Mouse (Mus musculus): ENCODE measurements around the gene Tecpr1. TPM values are rescaled to one million over a fixed set of nuclear protein-coding genes. Genes with fewer than 3 reads are reported as not detected.

Gene Tecpr1
- total and polyA plus RNA-seq, 3 experiments: 2.8 to 6.2 (median 6.0) TPM

DNA sequence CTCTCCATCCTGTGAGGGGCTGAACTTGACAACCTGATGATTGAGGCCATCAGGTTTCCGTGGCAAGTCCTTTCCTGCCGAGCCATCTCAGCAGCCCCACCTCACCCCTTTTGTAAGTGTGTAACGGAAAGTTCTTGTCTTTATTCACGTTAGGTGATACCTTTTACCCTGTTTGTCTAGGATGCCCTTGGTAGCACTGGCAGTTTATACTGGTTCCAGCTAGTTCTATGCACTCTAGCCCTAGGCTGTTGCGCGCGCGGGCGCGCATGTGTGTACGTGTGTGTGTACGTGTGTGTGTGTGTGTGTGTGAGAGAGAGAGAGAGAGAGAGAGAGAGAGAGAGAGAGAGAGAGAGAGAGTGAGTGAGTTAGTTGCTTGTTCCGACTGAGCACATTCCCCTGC is 40.1 kb upstream of the Tecpr1 start:
- Histone ChIP-seq H3K79me2 (replicated peaks; ENCODE audit: control insufficient read depth, extremely low read depth, insufficient read depth, poor library complexity, severe bottlenecking) (no peaks in the 10 kb centered on the region), H3K4me3 (replicated peaks in 1 of 3; ENCODE audit: low read depth in 2 of 3, low read length in 2 of 3, poor library complexity in 1 of 3) (no peak overlapping the region), H3K4me2 (ENCODE audit: insufficient read depth, low read depth, poor library complexity, severe bottlenecking) (no peak overlapping the region), H3K36me3 (replicated peaks in 1 of 2; ENCODE audit: control insufficient read depth in 1 of 2, insufficient read depth in 1 of 2, low read length in 1 of 2) (peaks cover 8 to 88% of the 10 kb centered on the region in 2 experiments), H3K27ac (ENCODE audit: insufficient read depth, low read depth) (no peak overlapping the region), H3K9me3 (replicated peaks; ENCODE audit: low read length) (no peaks in the 10 kb centered on the region), H3K4me1 (ENCODE audit: control insufficient read depth in 1 of 2, insufficient read depth in 2 of 2) (peaks cover 3 to 34% of the 10 kb centered on the region in 2 experiments; a peak in 3 of 4 replicates), H3K9ac (ENCODE audit: insufficient read depth, low read depth) (no peak overlapping the region), H3K27me3 (replicated peaks) (no peaks in the 10 kb centered on the region)
- in situ Hi-C loops (cut with MboI; ENCODE audit: low pct_ligation_motif_present, low pct_unique_long_range_greater_than_20kb, low sequenced_read_pairs) (no loop called here), dilution Hi-C loops (cut with MboI; ENCODE audit: extremely low pct_ligation_motif_present, extremely low pct_unique_long_range_greater_than_20kb, low sequenced_read_pairs) (no loop called here)
- no peak for TF ChIP-seq BHLHE40 (IDR thresholded peaks at IDR 0.05; ENCODE audit: low read depth, low read length)
- TF ChIP-seq TCF12 (IDR thresholded peaks at IDR 0.05; ENCODE audit: low read depth, low read length): no peak
- no peak for TF ChIP-seq MAFK (IDR thresholded peaks at IDR 0.05; ENCODE audit: insufficient replicate concordance, low read length)
- TF ChIP-seq RAD21 (IDR thresholded peaks at IDR 0.05; ENCODE audit: low read depth, low read length): no peak
- TF ChIP-seq MAX (IDR thresholded peaks at IDR 0.05; ENCODE audit: low read length): no peak
- no peak for TF ChIP-seq USF2 (conservative IDR thresholded peaks at IDR 0.05; ENCODE audit: low read depth, low read length)
- TF ChIP-seq CHD1 (IDR thresholded peaks at IDR 0.05; ENCODE audit: low read depth, low read length): no peak
- TF ChIP-seq ZMIZ1 (IDR thresholded peaks at IDR 0.05; ENCODE audit: low read depth, low read length): no peak
- no peak for TF ChIP-seq SMC3 (IDR thresholded peaks at IDR 0.05; ENCODE audit: low read depth, low read length)
- no peak for TF ChIP-seq POLR2AphosphoS2 (IDR thresholded peaks at IDR 0.05; ENCODE audit: low read depth, low read length)
- TF ChIP-seq ZKSCAN1 (IDR thresholded peaks at IDR 0.05; ENCODE audit: borderline replicate concordance, low read depth, low read length): no peak
- TF ChIP-seq HCFC1 (IDR thresholded peaks at IDR 0.05; ENCODE audit: low read depth, low read length): no peak
- TF ChIP-seq E2F4 (IDR thresholded peaks at IDR 0.05; ENCODE audit: insufficient replicate concordance, low read depth, low read length): no peak
- no peak for TF ChIP-seq ELF1 (IDR thresholded peaks at IDR 0.05; ENCODE audit: low read depth, low read length)
- DNase-seq (ENCODE audit: extremely low read depth): no peak

GRCm38 (mm10) chr5:144263082-144263481 is 39.7 kb upstream of the Tecpr1 start:
- no peaks in the 10 kb centered on the region for H3K79me2 ChIP-seq (replicated peaks; ENCODE audit: control insufficient read depth, extremely low read depth, insufficient read depth, poor library complexity, severe bottlenecking)
- H3K4me3 ChIP-seq (replicated peaks in 1 of 3; ENCODE audit: low read depth in 2 of 3, low read length in 2 of 3, poor library complexity in 1 of 3): no peak overlapping the region
- H3K9ac ChIP-seq (ENCODE audit: insufficient read depth, low read depth): no peak overlapping the region
- in situ Hi-C loops (cut with MboI; ENCODE audit: low pct_ligation_motif_present, low pct_unique_long_range_greater_than_20kb, low sequenced_read_pairs) (no loop called here), dilution Hi-C loops (cut with MboI; ENCODE audit: extremely low pct_ligation_motif_present, extremely low pct_unique_long_range_greater_than_20kb, low sequenced_read_pairs) (no loop called here)
- H3K36me3 ChIP-seq (replicated peaks in 1 of 2; ENCODE audit: control insufficient read depth in 1 of 2, insufficient read depth in 1 of 2, low read length in 1 of 2): peaks cover 8 to 88% of the 10 kb centered on the region in 2 experiments
- no peaks in the 10 kb centered on the region for H3K27me3 ChIP-seq (replicated peaks)
- H3K9me3 ChIP-seq (replicated peaks; ENCODE audit: low read length): no peaks in the 10 kb centered on the region
- H3K4me2 ChIP-seq (ENCODE audit: insufficient read depth, low read depth, poor library complexity, severe bottlenecking): no peak overlapping the region
- TF ChIP-seq PAX5 (IDR thresholded peaks at IDR 0.05; ENCODE audit: low read length) (no peak), TCF12 (IDR thresholded peaks at IDR 0.05; ENCODE audit: low read depth, low read length) (no peak), ZMIZ1 (IDR thresholded peaks at IDR 0.05; ENCODE audit: low read depth, low read length) (no peak), POLR2AphosphoS2 (IDR thresholded peaks at IDR 0.05; ENCODE audit: low read depth, low read length) (no peak), KAT2A (IDR thresholded peaks at IDR 0.05; ENCODE audit: insufficient replicate concordance, low read length) (no peak), MYC (IDR thresholded peaks at IDR 0.05; ENCODE audit: low read depth, low read length) (no peak), RCOR1 (conservative IDR thresholded peaks at IDR 0.05; ENCODE audit: low read depth, low read length) (no peak), E2F4 (IDR thresholded peaks at IDR 0.05; ENCODE audit: insufficient replicate concordance, low read depth, low read length) (no peak), EP300 (IDR thresholded peaks at IDR 0.05; ENCODE audit: low read length) (no peak), ZKSCAN1 (IDR thresholded peaks at IDR 0.05; ENCODE audit: borderline replicate concordance, low read depth, low read length) (no peak), MXI1 (IDR thresholded peaks at IDR 0.05; ENCODE audit: low read depth, low read length) (no peak), MAZ (IDR thresholded peaks at IDR 0.05; ENCODE audit: low read depth, low read length) (no peak), USF1 (IDR thresholded peaks at IDR 0.05; ENCODE audit: low read depth, low read length) (no peak), MEF2A (IDR thresholded peaks at IDR 0.05; ENCODE audit: borderline replicate concordance, low read depth, low read length) (no peak), MAFK (IDR thresholded peaks at IDR 0.05; ENCODE audit: insufficient replicate concordance, low read length) (no peak), SIN3A (IDR thresholded peaks at IDR 0.05; ENCODE audit: low read length) (no peak), ZNF384 (IDR thresholded peaks at IDR 0.05; ENCODE audit: low read depth, low read length) (no peak)
- no peak overlapping the region for H3K27ac ChIP-seq (ENCODE audit: insufficient read depth, low read depth)
- H3K4me1 ChIP-seq (ENCODE audit: control insufficient read depth in 1 of 2, insufficient read depth in 2 of 2): peaks cover 3 to 38% of the 10 kb centered on the region in 2 experiments; a peak in 3 of 4 replicates
- DNase-seq (ENCODE audit: extremely low read depth): no peak
